Mouse (Mus musculus): Measurements from ENCODE around the gene Trim80.
"Not testable (repeated sequence)": the region's sequence is repeated elsewhere in the genome, so short reads cannot be mapped to it uniquely, and the experiment has no call there.

The Trim80 gene

DNA sequence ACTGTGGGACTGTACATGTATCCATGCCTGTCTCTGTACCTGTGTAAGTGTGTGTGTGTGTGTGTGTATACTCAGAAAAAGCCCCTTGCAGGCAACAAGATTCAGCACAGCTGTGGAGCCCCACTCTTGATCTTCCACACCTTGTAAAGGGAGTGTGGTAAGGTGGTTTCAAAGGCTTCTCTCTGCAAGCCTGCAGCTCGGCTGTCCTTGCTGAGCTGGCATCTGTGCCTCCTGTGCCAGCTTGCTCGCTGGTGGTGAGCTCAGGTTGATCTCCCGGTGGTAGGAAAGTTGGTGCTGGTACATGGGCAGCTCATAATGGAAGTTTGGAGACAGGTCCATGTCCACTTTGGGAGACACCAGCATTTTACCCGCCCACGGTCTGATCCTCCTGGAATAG is 21.5 kb downstream of the Trim80 start:
- no peak for DNase-seq (ENCODE audit: low read depth)

DNA sequence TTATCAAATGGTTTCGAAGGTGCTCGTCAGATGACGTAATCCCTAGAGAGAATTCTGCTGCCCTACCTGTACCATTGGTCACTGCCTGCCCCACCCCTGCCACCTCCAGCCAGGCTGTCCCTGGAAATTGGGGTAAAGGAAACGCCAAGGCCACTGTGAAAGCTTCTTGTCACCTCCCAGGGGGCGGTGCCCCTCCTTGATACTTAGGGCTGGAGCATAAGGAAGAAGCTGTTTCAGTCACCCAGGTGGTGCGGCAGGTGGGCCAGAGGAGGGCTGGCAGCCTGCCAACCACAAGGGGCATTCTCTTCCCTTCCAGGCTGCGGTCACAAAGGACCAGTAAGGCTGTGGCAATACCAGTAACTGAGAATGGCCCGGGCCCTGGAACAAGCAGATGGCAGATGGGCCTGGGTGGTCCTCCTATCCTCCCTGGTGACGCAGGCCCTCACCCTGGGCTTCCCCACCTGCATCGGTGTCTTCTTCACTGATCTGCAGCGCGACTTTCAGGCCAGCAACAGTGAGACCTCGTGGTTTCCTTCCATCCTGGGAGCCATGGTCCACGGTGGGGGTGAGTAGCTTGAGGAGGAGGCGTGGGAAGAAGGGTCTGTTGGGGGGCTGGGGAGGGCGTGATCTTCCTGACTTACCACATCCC is 22.0 kb downstream of the Trim80 start, which contains the start of gene Slc16a5:
Gene Slc16a5 (plus strand): TSS at position 232 of the 649 bp plus-strand sequence.
- DNase-seq (ENCODE audit: low read depth): no peak

DNA sequence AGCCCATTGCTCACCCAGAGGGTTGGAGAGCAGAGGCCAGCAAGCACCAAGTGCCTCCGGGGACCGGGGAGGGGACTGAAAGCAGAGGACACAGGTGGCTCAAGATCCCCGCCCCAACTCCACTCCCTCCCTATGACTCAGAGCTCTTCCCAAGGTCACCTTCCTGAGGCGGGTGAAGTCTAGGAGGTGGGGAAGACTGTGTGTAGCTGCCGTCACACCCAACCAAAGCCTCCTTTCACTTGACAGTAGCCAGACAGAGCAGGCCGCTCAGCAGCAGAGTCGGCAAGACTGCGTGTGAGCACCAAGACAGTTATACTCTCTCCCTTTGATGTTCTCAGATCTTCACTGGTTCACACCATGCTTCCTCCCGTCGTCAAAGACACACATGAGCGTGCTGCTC is 23.1 kb downstream of the Trim80 start:
- no peak for DNase-seq (ENCODE audit: low read depth)

DNA sequence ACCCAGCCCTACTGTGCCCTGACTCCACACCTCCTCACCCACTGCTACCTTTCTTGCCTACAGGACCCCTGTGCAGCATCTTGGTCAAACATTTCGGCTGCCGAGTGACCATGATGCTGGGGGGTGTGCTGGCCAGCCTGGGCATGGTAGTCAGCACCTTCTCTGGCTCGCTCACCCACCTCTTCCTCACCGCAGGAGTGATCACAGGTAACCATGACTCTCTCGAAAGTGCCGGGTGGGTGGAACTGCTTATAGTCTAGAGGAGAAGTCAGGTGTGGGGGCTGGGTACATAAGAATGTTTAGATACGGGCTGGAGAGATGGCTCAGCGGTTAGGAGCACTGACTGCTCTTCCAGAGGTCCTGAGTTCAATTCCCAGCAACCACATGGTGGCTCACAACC is 24.5 kb downstream of the Trim80 start:
- DNase-seq (ENCODE audit: low read depth): no peak

DNA sequence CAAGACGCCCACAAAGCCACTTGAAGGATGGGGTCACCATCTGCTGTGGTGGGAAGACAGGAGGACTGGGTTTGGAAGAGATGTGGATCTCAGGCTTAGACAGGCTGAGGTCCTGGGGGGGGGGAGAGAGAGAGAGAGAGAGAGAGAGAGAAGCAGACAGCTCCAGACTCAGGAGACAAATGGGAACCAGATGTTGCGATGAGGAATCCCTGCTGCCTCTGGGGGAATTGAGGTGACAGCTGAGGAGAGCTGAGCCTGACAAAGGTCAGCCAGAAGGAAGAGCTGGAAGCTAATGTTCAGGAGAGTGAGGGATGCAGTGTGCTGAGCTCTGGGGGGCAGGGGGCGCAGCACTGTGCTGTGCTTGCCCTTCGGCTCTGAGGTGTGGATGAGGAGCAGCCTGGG is 26.9 kb downstream of the Trim80 start:
- no peak for DNase-seq (ENCODE audit: low read depth)

DNA sequence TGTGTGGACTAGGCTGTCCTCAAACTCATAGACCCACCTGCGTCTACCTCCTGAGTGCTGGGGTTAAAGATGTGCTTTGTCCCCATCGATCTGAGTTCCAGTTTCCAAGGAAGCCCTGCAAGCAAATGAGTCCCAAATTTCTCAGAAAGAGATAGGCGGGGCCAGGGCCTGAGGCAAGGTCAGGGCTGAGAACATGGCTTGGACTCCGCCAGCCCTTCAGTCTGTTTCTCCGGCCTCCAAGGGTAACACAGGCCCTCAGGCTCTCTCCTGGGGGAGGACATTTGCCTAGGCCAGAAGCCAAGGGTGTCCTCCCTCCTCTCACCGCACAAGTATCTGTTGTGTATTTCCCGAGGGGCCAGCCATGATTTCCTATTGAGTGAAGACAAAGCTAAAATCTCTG is 31.8 kb downstream of the Trim80 start:
- no peak for DNase-seq (ENCODE audit: low read depth)

DNA sequence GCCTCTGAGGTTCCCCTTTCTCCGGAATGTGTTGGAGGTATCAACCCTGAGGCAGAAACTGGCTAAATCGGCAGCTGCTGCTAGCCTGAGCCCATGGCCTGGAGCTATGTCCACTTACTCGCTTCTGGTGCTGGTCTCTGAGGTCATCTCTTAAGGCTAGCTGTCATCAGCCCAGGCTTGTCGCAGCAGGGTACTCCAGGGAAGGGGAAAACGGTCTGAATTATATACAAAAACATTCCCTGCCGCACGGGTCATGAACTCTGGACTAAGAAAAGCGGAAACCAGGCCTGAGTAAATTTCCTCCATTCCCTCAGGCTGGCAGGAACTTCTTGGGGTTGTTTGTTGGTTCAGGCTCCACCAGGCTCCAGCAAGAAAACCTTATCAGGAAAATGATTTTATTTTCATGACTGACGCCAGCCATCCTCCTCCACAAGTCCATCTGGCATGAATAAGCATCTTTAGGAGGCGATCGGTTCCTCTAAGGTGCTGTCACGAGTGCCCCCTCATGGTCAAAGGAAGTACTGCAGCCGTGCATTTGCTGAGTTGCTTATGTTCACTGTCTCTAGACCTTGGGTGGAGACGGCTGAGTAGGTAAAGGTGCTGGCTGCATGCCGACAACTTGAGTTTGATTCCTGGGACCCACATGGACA is 33.4 kb downstream of the Trim80 start:
- DNase-seq (ENCODE audit: low read depth): peak; percentile 98

DNA sequence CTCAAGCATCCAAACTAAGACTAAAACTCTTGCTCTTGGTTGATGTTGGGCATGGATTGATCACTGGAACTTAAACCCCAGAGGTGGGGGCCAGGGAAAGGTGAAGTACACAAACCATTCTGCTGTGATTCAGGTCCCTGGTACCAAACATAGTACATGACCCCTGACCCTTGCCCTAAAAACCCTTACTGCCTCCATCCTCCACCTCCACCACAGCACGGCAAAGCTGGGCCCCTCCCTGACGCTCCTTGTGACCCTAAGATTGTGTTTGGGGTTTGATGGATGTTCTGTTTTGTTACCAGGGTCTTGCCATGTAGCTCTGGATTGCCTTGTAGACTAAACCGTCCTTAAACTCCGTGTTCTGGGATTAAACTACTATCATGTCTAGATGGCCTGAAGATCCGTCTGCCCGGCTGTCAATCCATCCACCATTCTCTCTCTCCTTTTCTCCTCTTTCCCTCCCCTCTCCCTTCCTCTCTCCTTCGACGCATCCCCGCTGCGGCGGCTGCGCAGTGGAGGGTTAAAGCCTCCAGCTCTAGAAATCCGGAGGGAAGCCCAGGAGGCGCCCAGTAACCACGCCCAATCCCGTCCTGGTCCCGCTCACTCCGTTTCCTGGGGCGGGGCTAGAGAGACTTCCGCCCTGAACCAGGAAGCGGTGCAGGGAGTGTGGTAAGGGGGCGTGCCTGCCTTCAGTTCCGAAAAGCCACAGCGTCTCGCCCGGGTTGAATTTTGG is 34.8 kb downstream of the Trim80 start, which contains the start of gene Armc7:
Gene Armc7 (plus strand): TSS at position 643 of the 733 bp plus-strand sequence.
- peak; percentile 96 for DNase-seq (ENCODE audit: low read depth)

DNA sequence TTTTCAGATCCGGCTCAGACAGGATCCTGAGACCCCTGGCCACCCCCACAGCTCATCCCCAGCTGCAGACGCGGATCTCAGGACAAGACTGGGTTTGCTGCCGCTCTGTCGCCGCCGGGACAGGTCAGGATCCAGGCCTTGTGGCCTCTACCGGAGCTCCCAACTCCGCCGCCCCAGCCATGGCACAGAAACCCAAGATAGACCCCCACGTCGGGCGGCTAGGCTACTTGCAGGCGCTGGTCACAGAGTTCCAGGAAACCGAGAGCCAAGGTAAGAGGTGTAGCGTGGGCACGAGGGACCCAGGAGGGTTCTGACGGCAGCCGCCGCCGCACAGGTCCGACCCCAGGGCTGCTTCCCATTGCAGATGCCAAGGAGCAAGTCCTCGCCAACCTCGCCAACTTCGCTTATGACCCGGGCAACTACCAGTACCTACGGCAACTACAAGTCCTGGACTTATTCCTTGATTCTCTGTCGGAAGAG is 35.5 kb downstream of the Trim80 start:
- DNase-seq (ENCODE audit: low read depth): no peak

DNA sequence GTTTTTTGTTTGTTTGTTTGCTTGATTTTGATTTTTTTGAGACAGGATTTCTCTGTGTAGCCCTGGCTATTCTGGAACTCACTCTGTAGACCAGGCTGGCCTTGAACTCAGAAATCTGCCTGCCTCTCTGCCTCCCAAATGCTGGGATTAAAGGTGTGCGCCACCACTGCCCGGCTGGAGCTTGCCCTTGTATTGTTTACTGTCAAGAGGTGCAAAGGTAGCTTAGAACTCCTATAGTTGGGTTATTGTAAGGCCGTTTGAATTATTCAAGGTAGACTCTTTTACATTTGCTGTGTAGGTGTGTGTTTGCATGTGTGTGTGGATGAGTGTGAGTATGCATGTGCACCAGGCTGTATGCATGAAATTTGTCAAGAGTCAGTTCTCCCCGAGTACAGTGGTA is 36.3 kb downstream of the Trim80 start:
- DNase-seq (ENCODE audit: low read depth): not testable (repeated sequence)

DNA sequence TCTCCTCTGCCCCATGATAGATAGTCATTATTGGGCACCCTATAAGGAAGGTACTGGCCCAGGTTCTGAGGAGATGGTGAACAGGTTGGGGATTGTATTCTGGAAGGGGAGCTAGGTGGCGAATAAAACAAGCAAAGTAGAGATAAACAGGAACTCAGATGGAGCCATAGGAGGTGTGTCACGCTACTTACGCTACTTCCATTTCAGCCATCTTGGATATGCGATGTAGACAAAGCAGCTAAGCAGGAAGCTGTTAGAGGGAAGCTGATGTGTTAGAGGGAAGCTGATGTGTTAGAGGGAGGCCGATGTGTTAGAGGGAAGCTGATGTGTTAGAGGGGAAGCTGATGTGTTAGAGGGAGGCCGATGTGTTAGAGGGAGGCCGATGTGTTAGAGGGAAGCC is 37.0 kb downstream of the Trim80 start:
- DNase-seq (ENCODE audit: low read depth): not testable (repeated sequence)

DNA sequence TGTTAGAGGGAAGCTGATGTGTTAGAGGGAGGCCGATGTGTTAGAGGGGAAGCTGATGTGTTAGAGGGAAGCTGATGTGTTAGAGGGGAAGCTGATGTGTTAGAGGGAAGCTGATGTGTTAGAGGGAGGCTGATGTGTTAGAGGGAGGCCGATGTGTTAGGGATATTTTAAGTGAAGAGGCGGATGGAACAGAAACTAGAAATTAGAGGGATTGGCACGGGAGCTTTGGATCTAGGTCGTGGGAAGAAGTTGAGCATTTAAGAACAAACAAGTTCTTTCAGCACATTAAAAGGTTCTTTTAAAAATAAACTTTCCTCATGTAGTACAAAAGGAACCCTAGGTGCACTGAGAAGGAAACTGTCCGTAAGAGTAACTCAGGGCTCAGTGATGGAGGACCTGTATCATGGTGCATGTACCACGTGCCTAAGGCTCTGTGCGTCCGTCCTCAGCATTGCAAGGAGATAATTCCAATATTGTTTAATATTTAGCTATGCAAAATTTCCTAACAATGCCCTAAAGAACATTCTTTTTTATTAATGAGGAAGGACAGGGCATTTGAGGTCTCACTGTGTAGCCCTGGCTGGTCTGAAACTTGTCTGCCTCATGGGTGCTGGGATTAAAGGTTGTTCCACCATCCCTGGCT is 38.1 kb downstream of the Trim80 start:
- DNase-seq (ENCODE audit: low read depth): no peak

DNA sequence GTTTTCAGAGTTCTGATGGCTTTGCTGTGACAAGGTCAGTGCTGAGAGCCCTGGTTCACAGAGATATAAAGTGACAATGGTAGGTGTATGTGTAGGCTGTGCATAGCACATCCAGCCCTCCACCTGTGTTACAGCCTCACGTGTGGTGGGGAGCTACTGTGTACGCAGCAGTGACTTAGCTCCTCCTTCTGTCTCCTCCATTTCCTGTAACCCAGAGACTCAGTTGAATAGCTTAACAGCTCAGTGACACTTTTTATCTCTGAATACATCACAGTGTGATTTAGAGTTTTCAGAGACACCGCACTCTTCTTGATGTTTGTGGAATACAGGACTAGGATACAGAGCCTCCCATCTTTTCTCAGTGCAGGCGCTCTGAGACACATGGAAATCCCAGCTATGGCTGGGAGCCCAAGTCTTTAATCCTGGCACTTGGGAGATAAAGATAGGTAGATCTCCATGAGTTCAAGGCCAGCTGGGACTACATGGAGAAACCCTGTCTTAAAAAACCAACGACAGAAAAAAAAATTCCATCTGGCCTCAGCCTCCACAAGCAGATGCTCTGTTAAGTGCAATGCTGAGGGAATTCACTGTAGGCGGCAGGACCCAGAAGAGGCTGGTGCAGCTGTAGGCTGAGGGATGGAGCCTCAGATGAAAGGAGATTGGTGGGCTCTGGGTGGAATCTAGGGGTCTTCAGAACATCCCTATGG is 41.4 kb downstream of the Trim80 start:
- no peak for DNase-seq (ENCODE audit: low read depth)

DNA sequence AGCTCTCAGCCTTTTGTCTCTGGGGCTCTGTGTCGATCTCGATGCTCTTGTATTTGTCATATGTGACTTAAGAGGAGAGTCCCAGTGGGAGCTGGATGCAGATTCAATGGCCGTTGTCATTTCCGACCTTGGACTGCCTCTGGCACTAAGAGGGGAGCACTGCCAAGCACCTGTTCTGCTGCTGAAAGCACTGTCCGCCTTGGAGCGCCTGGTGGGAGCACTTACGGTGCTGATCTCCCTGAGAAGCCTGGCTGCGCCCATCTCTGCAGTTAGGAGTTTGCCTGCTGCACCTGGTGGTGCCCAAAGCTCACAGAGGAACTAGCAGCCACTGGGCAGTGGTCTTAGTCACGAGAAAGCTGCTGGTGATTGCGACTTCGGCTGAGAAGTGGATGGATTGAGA is 42.9 kb downstream of the Trim80 start:
- no peak for DNase-seq (ENCODE audit: low read depth)

DNA sequence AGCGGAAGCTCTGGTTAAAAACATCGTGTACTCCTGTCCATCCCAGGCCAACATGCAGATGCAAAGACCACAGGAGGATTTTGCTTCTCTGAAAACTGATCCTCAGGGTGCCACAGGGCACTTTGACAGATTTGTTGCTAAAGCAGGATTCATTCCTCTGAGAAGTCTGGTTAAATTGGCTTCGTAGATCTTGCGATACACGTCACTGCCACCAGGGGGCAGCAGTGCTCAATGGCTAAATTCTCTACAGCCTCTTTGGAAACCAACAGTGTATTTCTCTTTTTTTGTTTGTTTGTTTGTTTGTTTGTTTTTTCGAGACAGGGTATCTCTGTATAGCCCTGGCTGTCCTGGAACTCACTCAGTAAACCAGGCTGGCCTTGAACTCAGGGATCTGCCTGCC is 43.4 kb downstream of the Trim80 start:
- DNase-seq (ENCODE audit: low read depth): peak; percentile 77

DNA sequence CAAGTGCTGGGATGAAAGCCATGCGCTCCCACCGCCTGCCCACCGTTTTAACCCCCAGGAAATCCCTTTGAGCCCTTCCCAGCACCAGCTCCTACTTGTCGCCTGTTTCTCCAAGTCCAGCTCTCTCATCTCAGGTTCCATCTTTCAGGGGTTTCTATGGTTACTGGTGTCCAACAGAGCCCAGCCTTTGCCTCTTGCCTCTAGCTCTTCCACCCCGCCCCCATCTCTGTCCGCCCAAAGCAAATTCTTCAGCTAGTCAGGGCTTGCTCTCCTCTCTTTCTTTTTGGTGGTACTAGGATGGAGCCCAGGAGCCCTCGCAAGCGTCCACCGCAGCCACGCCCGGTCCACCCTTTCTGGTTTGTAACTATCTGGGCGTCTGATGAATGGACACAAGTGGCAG is 44.8 kb downstream of the Trim80 start:
- DNase-seq (ENCODE audit: low read depth): no peak

DNA sequence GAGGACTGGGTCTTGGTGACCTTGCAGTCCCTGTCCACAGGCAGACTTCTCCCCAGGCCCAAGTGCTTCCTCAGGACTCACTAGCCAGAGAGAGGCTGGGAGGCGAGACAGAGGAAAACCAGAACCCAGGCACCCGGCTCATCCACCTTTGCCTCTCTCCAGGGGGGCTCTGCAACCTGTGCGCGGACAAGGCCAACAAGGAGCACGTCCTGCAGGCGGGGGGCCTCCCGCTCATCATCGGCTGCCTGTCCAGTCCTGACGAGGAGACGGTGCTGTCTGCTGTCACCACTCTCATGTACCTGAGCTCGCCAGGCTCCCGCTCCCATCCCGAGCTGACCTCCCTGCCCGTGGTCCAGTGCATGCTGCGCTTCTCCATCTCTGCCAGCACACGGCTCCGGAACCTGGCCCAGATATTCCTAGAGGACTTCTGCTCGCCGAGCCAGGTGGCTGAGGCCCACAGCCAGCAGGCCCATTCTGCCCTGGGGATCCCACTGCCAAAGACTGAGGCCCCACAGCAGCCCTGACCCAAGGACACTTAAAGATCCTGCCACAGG is 48.3 kb downstream of the Trim80 start:
- no peak for DNase-seq (ENCODE audit: low read depth)

DNA sequence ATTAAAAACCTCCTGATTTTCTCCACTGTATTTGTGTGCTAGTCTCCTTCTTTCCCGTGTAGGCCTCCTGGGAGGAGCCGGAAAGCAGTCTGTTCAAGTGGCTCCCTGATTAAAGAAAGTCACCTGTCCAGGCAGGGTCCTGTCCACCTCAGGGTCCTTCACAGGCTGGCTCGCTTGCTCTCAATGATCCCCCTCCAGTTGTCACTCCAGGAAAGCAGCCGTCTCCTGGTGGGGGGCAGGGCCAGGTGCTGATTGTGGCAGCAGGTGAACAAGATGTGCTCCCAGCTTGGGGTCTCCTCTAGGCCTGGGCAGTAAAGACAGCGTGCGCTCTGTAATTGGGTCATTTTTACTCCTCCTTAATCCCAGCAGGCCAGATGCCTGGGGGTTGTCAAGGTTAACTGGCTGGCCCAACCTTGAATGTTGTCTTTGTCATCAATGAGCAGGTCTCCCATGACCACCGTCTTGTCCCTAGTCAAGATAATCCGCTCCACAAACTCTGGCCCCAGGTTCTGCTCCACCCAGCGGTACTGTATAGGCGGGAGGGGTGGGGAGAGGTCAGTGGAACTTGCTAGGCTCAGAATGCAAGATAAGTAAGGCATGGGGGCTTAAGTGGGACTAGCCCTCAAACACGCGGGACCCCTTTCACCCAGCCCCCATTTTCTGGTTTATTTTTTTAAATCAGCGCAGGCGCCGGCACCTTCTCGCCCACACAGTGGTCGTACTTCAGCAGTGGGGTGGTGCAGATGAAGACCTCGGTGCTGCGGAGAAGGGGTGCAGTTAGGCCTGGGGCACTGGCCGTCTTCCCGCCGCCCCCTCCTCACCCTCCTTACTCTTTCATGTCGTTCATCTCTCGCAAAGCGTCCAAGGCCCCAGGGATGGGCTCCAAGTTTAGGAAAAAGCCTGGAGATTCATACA is 50.4 kb downstream of the Trim80 start:
- DNase-seq (ENCODE audit: low read depth): no peak

DNA sequence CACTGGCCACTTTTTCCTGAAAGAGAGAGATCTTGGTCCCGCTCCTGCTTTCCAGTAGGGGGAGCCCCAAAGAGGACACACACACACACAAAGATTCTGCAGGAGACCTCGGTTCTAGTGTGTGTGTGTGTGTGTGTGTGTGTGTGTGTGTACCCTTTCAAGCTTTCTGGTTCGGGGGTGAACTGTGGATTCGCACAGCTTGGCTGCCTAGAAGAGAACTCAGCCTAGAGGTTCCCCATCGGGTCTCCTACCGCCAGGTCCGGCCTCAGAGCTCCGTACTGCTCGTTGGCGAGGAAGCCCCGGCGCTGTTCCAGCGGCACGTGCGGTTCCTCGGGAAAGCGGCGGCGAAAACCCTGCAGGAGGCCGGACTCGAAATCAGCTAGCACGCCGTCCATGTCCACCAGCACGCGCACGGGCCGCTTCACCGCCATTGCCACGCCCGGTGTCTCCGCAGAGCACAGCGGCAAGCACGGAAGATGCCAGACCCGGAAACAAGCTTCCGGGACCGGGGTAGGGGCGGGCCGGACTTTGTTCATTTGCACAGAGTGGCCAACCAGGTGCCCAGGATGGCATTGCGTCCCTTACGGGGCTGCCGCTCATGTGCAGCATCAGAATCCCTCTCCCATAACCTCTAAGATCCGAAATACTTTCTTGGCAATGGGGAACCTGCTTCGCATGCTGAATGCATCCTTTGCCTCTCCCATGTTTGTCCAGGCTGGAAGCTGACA is 51.2 kb downstream of the Trim80 start, which contains the start of gene Nt5c:
Gene Nt5c (minus strand): TSS at position 507 of the 728 bp plus-strand sequence.
- DNase-seq (ENCODE audit: low read depth): peak; percentile 76

DNA sequence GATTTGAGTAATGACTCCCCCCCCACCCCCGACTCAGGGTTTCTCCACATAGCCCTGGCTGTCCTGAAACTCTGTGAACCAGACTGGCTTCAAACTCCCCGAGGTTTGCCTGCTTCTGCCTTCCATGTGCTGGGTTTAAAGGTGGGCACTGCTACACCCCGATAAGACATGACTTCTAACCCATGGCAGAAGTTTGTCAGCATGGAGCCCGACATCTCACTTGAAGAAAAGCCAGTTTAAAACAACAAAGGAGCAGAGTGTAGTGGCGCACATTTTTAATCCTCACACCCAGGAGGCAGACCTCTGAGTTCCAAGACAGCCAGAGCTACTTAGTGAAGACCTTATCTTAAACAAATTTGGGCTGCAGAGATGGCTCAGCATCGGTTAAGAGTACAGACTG is 52.0 kb downstream of the Trim80 start:
- DNase-seq (ENCODE audit: low read depth): no peak
